Mouse (Mus musculus) embryo, embryonic 9.5 days (tissue): ENCODE measurements at regions not wholly inside any gene's neighbourhood (a gene's known extent, or its start where the extent isn't known, plus 50 kb on each side); places are given as distances from the start of the nearest gene placed in this dataset.
A peak's percentile ranks its signal among the peaks of the same experiment; 100 is the strongest.
"Not testable (repeated sequence)": the region's sequence is repeated elsewhere in the genome, so short reads cannot be mapped to it uniquely, and the experiment has no call there.

Experiments used
- DNase-seq: peaks from one replicate; pipeline ENCODE4 v3.0.0-alpha.2; 2017; ENCODE audit errors: extremely low spot score

- DNase-seq, result peak; percentile 45
Observed at GRCm38 (mm10) chr6:81817050-81817827, 106.2 kb upstream of the Gcfc2 start.

GRCm38 (mm10) chr6:81818573-81818972 is 104.9 kb upstream of the Gcfc2 start:
- no peak for DNase-seq

DNA sequence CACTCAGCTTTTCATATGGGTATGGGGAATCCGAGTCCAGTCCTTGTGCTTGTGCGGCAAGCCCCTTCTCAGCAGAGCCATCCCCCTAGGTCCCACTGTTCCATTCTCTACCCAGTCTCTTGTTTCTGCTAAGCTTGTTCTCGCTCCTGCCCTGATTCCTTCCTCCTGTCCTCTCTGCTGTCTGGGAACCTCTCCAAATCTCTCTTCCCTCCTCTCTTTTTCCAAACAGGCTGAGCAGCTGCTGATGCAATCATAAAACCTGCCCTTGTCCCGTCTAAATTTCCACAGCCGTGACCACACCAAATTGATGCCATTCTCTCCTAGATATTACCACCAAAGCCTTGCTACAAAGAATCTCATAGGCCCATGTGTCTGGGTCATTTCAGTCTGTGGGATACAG is 103.4 kb upstream of the Gcfc2 start:
- no peak for DNase-seq

DNA sequence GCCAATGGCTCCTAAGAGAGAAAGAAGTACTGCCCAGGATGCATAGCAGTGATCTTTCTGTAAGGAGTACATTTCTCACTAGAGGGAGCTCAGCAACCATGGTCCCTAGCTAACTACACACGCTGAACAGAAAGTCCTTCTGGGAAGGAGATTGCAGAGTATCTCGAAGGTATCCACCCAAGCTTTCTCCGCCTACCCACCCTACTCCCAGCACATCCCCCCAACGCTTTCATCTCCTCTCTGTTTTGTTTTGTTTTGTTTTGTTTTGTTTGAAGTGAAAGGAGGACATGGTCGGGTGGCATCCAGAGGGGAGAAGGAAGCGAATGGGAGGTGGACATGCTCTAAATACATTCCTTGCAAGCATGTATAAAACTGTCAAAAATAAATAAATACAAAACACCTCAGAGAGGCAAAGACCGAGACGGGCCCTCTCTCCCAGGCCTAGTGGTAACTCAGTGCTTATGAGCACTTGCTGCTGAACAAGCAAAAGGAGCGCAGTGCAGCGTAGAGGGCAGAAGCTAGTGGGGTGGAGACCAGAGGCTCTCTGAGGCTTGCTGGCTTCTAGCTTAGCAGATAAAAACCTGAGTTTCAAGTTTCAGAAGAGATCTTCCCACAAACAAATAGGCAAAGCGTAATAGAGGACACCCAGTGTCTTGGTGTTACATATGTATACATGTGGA is 83.9 kb upstream of the Gcfc2 start:
- no peak for DNase-seq

DNA sequence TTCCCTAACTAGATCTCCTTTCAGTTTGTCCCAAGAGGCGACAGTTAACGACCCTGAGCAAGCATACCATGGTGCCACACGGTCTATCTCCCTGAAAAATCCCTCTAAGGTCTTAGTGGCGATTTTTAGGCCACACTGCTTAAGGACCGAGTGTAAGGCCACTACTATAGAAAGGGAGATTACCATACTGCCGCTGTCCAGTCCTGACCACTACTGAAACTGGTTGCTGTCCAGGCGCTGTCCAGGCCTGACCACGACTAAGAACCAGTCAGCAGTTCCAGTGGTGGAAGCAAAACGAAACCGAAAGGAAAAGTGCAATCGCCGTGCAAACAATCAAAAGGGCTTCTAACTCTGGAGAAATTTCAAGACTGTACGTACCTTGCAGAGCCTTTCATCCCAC is 55.3 kb upstream of the Gcfc2 start:
- DNase-seq, result not testable (repeated sequence)
